ENCODE assay signal across 24 mouse cellular contexts in the genomic region with DNA sequence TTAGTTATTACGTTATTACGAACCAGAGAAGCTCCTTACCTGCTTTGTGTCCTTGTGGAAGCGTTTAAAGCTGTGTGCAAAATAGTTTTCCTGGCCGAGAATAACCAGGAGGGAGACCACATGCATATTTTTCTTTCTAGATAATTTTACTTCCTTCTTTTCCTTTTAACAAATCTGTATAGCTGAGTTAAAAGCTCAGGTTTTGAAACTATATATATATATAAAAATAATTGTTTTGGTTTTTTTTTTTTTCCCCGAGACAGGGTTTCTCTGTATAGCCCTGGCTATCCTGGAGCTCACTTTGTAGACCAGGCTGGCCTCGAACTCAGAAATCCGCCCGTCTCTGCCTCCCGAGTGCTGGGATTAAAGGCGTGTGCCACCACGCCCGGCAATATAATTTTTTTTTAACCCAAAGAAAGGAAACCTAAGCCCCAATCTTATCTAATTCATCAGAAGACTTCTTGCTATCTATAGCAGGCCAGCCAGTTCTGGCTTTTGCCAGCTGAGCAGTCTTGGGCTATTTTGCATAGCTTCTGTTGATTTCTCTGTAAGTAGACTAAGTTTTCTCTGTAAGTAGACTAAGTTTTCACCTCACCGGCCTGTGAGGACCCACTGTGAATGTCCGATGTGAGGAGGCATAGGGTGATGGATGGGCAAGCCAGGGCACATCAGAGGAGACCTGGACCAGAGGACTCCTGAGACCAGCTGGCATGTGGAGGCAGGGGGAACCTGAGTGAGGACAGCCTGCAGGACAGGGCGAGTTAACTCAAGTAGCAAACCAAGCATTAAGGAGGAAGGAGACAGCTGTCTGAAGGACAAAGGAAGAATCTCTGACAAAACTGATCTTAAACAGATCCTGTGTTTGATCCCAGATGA.
DNase-seq lines count a peak whose midpoint lies in the region; ATAC-seq and TF ChIP-seq lines count a peak whose summit lies in the region.
"Had no signal": no experiment of that assay in that cellular context is flagged by ENCODE, and none has a peak within 500 bp of the region (broad histone marks: within the 10 kb centered on the region; RNA-seq: fewer than 3 reads in every experiment).

No protein-coding gene starts in this region.

- no peak for ATAC-seq in liver, embryonic 11.5 days (replicated peaks; ENCODE audit: low FRiP score)
- ATAC-seq in megakaryocyte-erythroid progenitor cell, adult 5-6 weeks (replicated peaks; ENCODE audit: low FRiP score, low TSS enrichment, poor library complexity, severe bottlenecking), result peak; percentile 40; the same call in 1 of the 2 replicates
- ATAC-seq: forebrain, embryonic 13.5 days; hindbrain, postnatal 0 days; midbrain, embryonic 16.5 days had no signal

- H3K36me3 ChIP-seq in liver, embryonic 11.5 days (ENCODE audit: control insufficient read depth, insufficient read depth, low read length), result no peaks in the 10 kb centered on the region
- H3K36me3 ChIP-seq: embryonic facial prominence, embryonic 12.5 days; heart, embryonic 15.5 days; limb, embryonic 15.5 days had no signal

- 65% methylated on average over 15 of the region's 15 CpGs for WGBS in liver, embryonic 11.5 days
- WGBS in bone marrow, adult 2 months, result 66% methylated on average over 15 of the region's 15 CpGs

- no peak overlapping the region for H3K9ac ChIP-seq in liver, embryonic 11.5 days (ENCODE audit: low read depth, low read length)
- H3K9ac ChIP-seq: embryonic facial prominence, embryonic 12.5 days; forebrain, embryonic 13.5 days; heart, embryonic 15.5 days; limb, embryonic 15.5 days had no signal

- TF ChIP-seq POLR2A in bone marrow, adult 2 months (IDR thresholded peaks at IDR 0.05; ENCODE audit: borderline replicate concordance, control insufficient read depth, low read depth, low read length), result no peak

- H3K27ac ChIP-seq in liver, embryonic 11.5 days (ENCODE audit: low read depth, low read length), result peak overlapping the region; percentile 34; the same call in 1 of the 2 replicates
- H3K27ac ChIP-seq in bone marrow, adult 2 months (ENCODE audit: control insufficient read depth, insufficient read depth, low read depth, low read length, poor library complexity), result 0 out of 2 replicates have a peak overlapping the region, but pooled peaks have one; percentile 13
- H3K27ac ChIP-seq: embryonic facial prominence, embryonic 12.5 days; forebrain, embryonic 13.5 days; heart, adult 2 months; heart, embryonic 15.5 days; hindbrain, postnatal 0 days; layer of hippocampus, adult 2 months; limb, embryonic 15.5 days had no signal

- no peak for DNase-seq in liver, embryonic 11.5 days (ENCODE audit: low spot score)
- DNase-seq in liver, result no peak
- peak; percentile 48 for DNase-seq in CD4-positive helper T cell, adult 2 months (ENCODE audit: low read depth, low spot score)
- no peak for DNase-seq in left cerebral cortex, adult 18-20 months (ENCODE audit: low spot score in 2 of 2)
- DNase-seq in kidney, postnatal 10 days, result no peak
- no peak for DNase-seq in lung, postnatal 4 days
- DNase-seq: cerebellum, adult 9-10 months; gastrocnemius, postnatal 14 days; heart, adult 2 months; kidney, adult 11 months; kidney, postnatal 14 days; layer of hippocampus, postnatal 36 days; retina, postnatal 1 day; right cerebral cortex, postnatal 4 days had no signal

- no peak for TF ChIP-seq CTCF in bone marrow, adult 2 months (IDR thresholded peaks at IDR 0.05; ENCODE audit: control insufficient read depth, insufficient read depth, low read length)

- H3K4me1 ChIP-seq in liver, embryonic 11.5 days (replicated peaks; ENCODE audit: control insufficient read depth, insufficient read depth, low read length), result peaks cover 39% of the 10 kb centered on the region
- H3K4me1 ChIP-seq in bone marrow, adult 2 months (ENCODE audit: control insufficient read depth, insufficient read depth, low read length), result peaks cover 2% of the 10 kb centered on the region; the same call in 1 of the 2 replicates

- no peaks in the 10 kb centered on the region for H3K9me3 ChIP-seq in liver, embryonic 11.5 days (ENCODE audit: control insufficient read depth, low read length)
- H3K9me3 ChIP-seq: embryonic facial prominence, embryonic 12.5 days; forebrain, embryonic 13.5 days; heart, embryonic 15.5 days; limb, embryonic 15.5 days had no signal

- no peaks in the 10 kb centered on the region for H3K27me3 ChIP-seq in liver, embryonic 11.5 days (replicated peaks; ENCODE audit: control insufficient read depth, insufficient read depth, low read length)
- H3K27me3 ChIP-seq: heart, embryonic 15.5 days; limb, embryonic 15.5 days had no signal

- no peak overlapping the region for H3K4me2 ChIP-seq in liver, embryonic 11.5 days
- H3K4me2 ChIP-seq: embryonic facial prominence, embryonic 12.5 days; forebrain, embryonic 13.5 days; heart, embryonic 15.5 days; limb, embryonic 15.5 days had no signal

- no peak overlapping the region for H3K4me3 ChIP-seq in liver, embryonic 11.5 days (ENCODE audit: low read depth, low read length)
- H3K4me3 ChIP-seq in bone marrow, adult 2 months (replicated peaks; ENCODE audit: control insufficient read depth, low read depth, low read length), result peak overlapping the region; percentile 12
- H3K4me3 ChIP-seq: embryonic facial prominence, embryonic 12.5 days; erythroblast, embryonic 14.5 days; forebrain, embryonic 13.5 days; heart, adult 2 months; heart, embryonic 15.5 days; layer of hippocampus, adult 2 months; limb, embryonic 15.5 days had no signal
